Mouse (Mus musculus) hindbrain, embryonic 12.5 days (tissue): ENCODE data around the gene Gm17374. TPM values are rescaled to one million over a fixed set of nuclear protein-coding genes. Genes with fewer than 3 reads are reported as not detected.

Experiments
- ATAC-seq: fragments of 200-750 bp; cut with Nextera tagmentation; 2 replicates; pipeline ENCODE4 v1.8.0; 2017; ENCODE audit warnings: moderate TSS enrichment; ENCODE audit not compliant: low FRiP score
- H3K27ac ChIP-seq: fragments of 300-500 bp; sonication (generic); 2 replicates; pipeline ENCODE4 v1.5.1; 2016; ENCODE audit warnings: mild to moderate bottlenecking
- H3K27me3 ChIP-seq: fragments of 300-500 bp; sonication (generic); 2 replicates; pipeline ENCODE4 v1.6.1; 2016; ENCODE audit warnings: mild to moderate bottlenecking
- H3K36me3 ChIP-seq: fragments of 300-500 bp; sonication (generic); 2 replicates; pipeline ENCODE4 v1.6.1; 2016; ENCODE audit warnings: mild to moderate bottlenecking
- H3K4me1 ChIP-seq: fragments of 300-500 bp; sonication (generic); 2 replicates; pipeline ENCODE4 v1.6.1; 2016
- H3K4me2 ChIP-seq: fragments of 300-500 bp; sonication (generic); replicated peaks from 2 replicates; pipeline ENCODE4 v1.6.1; 2016; ENCODE audit warnings: mild to moderate bottlenecking
- H3K4me3 ChIP-seq: fragments of 300-500 bp; sonication (generic); 2 replicates; pipeline ENCODE4 v1.5.1; 2016; ENCODE audit warnings: mild to moderate bottlenecking
- H3K9ac ChIP-seq: fragments of 300-500 bp; sonication (generic); 2 replicates; pipeline ENCODE4 v1.6.1; 2016; ENCODE audit warnings: mild to moderate bottlenecking, moderate library complexity
- H3K9me3 ChIP-seq: fragments of 300-500 bp; sonication (generic); replicated peaks from 2 replicates; pipeline ENCODE4 v1.6.1; 2016; ENCODE audit warnings: mild to moderate bottlenecking
- WGBS: fragments of 180-500 bp; shearing (Covaris S2); methylation state at CpG from one replicate; pipeline ENCODE4 v1.1.7; 2016; 5-methylcytosine and 5-hydroxymethylcytosine counted together
- polyA plus RNA-seq: library from polyadenylated mRNA; unstranded; fragments of >200 nt; fragmentation: Nextera tagmentation; extraction: Ambion mirVana; gene quantifications from 2 replicates; pipeline ENCODE4 v1.2.1, GENCODE M21; 2016

Gene Gm17374
- polyA plus RNA-seq, 1 experiment from 2014 or later: not detected

DNA sequence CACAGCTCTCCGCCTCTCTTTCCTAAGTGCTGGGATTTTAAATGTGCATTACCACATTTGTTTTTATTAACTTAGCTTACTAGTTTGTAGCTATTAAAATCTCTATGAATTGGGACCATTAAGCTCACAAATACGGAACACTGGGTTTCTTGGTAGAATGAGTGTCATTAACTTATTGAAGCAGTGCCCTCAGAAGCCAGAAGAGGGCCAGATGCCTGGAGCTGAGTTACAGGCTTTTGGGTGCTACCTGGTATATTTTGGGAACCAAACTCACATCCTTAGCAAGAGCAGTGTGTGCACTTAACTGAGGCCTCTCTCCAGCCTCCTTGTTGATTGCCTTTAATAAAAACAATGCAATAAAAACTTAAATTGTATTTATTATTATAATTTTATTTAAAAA is 48.9 kb downstream of the Gm17374 start:
- Histone ChIP-seq H3K27ac (no peak overlapping the region), H3K9ac (no peak overlapping the region), H3K4me3 (no peak overlapping the region), H3K4me2 (no peak overlapping the region), H3K27me3 (no peaks in the 10 kb centered on the region), H3K36me3 (peaks cover 32% of the 10 kb centered on the region), H3K4me1 (no peaks in the 10 kb centered on the region), H3K9me3 (no peaks in the 10 kb centered on the region)
- 89% methylated on average over 2 of the region's 2 CpGs for WGBS
- ATAC-seq: no peak

GRCm38 (mm10) chr2:140202573-140202972 is 50.7 kb downstream of the Gm17374 start:
- no peak for ATAC-seq
- Histone ChIP-seq H3K4me3 (no peak overlapping the region), H3K36me3 (peaks cover 24% of the 10 kb centered on the region), H3K27ac (no peak overlapping the region), H3K27me3 (no peaks in the 10 kb centered on the region), H3K9me3 (no peaks in the 10 kb centered on the region), H3K4me1 (no peaks in the 10 kb centered on the region), H3K4me2 (no peak overlapping the region), H3K9ac (no peak overlapping the region)
- WGBS: 93% methylated on average over 5 of the region's 5 CpGs

Other genes with a start within 250 kb of the Gm17374 start
- 17.7 and 17.8 TPM in 2 replicates for gene Tasp1, start 85.2 kb upstream of the Gm17374 start, polyA plus RNA-seq
- gene Esf1, start 18.5 kb downstream of the Gm17374 start, polyA plus RNA-seq: 27.7 and 28.2 TPM in 2 replicates
- gene Ndufaf5, start 18.6 kb downstream of the Gm17374 start, polyA plus RNA-seq: 28.4 and 31.7 TPM in 2 replicates
- not detected in 2 replicates for gene Sel1l2, start 237.7 kb downstream of the Gm17374 start, polyA plus RNA-seq
- 59.2 and 60.2 TPM in 2 replicates for gene Macrod2, start 243.3 kb downstream of the Gm17374 start, polyA plus RNA-seq